Mouse (Mus musculus) kidney, adult 2 months (tissue): Measurements from ENCODE around the gene Klhl40.

Experiments
- CTCF ChIP-seq: fragments of 200-500 bp; conservative IDR thresholded peaks from 2 replicates; pipeline ENCODE4 v1.5.1; 2011; ENCODE audit warnings: low read depth, mild to moderate bottlenecking, control low read depth, low read length, moderate library complexity, mixed read lengths; ENCODE audit not compliant: insufficient read depth, insufficient read length
- POLR2A ChIP-seq: fragments of 200-500 bp; IDR thresholded peaks from one replicate; pipeline ENCODE4 v1.6.1; 2011; ENCODE audit warnings: low read depth, low read length, control low read depth

GRCm38 (mm10) chr9:121765166-121765855 lies 12.1 kb upstream of the Klhl40 start:
- no peak for TF ChIP-seq CTCF
- TF ChIP-seq POLR2A, result no peak
